In genomic region chr11:79717801-79718200, GRCm38 (mm10) we compare ENCODE assay signal across 23 mouse cellular contexts.
DNase-seq lines count a peak whose midpoint lies in the region; ATAC-seq and TF ChIP-seq lines count a peak whose summit lies in the region.
"Had no signal": no experiment of that assay in that cellular context is flagged by ENCODE, and none has a peak within 500 bp of the region (broad histone marks: within the 10 kb centered on the region; RNA-seq: fewer than 3 reads in every experiment).

No protein-coding gene starts in this region.

- H3K36me3 ChIP-seq in liver, adult 2 months (ENCODE audit: control insufficient read depth, insufficient read depth, low read length), result no peaks in the 10 kb centered on the region
- no peaks in the 10 kb centered on the region for H3K36me3 ChIP-seq in liver, embryonic 11.5 days (ENCODE audit: control insufficient read depth, insufficient read depth, low read length)
- H3K36me3 ChIP-seq in stomach, postnatal 0 days (ENCODE audit: control insufficient read depth, insufficient read depth, low read length), result 0 out of 2 replicates have a peak, but pooled peaks cover 2% of the 10 kb centered on the region
- H3K36me3 ChIP-seq: hindbrain, embryonic 12.5 days; limb, embryonic 15.5 days; liver, embryonic 15.5 days had no signal

- TF ChIP-seq EP300 in stomach, postnatal 0 days (optimal IDR thresholded peaks at IDR 0.05), result no peak

- TF ChIP-seq CTCF in gastrocnemius, adult 2 months (IDR thresholded peaks at IDR 0.05), result no peak
- TF ChIP-seq CTCF in liver, adult 2 months (IDR thresholded peaks at IDR 0.05; ENCODE audit: low read depth, low read length), result no peak
- TF ChIP-seq CTCF in stomach, postnatal 0 days (IDR thresholded peaks at IDR 0.05; ENCODE audit: low read depth), result no peak

- intact Hi-C loops in gastrocnemius, adult 2 months (cut with DNase I), result no loop called here

- no peak for ATAC-seq in liver, embryonic 11.5 days (replicated peaks; ENCODE audit: low FRiP score)
- no peak for ATAC-seq in stomach, postnatal 0 days (ENCODE audit: low FRiP score, low TSS enrichment)
- ATAC-seq: activated CD4-positive, CD25-positive, alpha-beta regulatory T cell, adult 4 months; forebrain, embryonic 16.5 days had no signal

- no peak overlapping the region for H3K4me2 ChIP-seq in liver, embryonic 11.5 days
- H3K4me2 ChIP-seq in stomach, postnatal 0 days (replicated peaks; ENCODE audit: low read depth), result no peak overlapping the region
- H3K4me2 ChIP-seq: hindbrain, embryonic 12.5 days; limb, embryonic 15.5 days; liver, embryonic 15.5 days; lung, embryonic 14.5 days had no signal

- H3K79me2 ChIP-seq in liver, adult 2 months (ENCODE audit: control insufficient read depth, insufficient read depth, low read length), result peaks cover 23% of the 10 kb centered on the region; the same call in 1 of the 2 replicates

- H3K4me1 ChIP-seq in liver, adult 2 months (ENCODE audit: control insufficient read depth, insufficient read depth, low read length), result peaks cover 58% of the 10 kb centered on the region
- peaks cover 4% of the 10 kb centered on the region; the same call in 1 of the 2 replicates for H3K4me1 ChIP-seq in liver, embryonic 11.5 days (replicated peaks; ENCODE audit: control insufficient read depth, insufficient read depth, low read length)
- peaks cover 18% of the 10 kb centered on the region for H3K4me1 ChIP-seq in stomach, postnatal 0 days (replicated peaks; ENCODE audit: control insufficient read depth, insufficient read depth)

- peak overlapping the region; percentile 90 for H3K27ac ChIP-seq in gastrocnemius, adult 2 months
- peak overlapping the region; percentile 88 for H3K27ac ChIP-seq in liver, adult 2 months (replicated peaks; ENCODE audit: insufficient read depth, low read depth, low read length)
- H3K27ac ChIP-seq in liver, embryonic 11.5 days (ENCODE audit: low read depth, low read length), result no peak overlapping the region
- peak overlapping the region; percentile 24; the same call in 1 of the 2 replicates for H3K27ac ChIP-seq in stomach, postnatal 0 days (replicated peaks)
- H3K27ac ChIP-seq: hindbrain, embryonic 12.5 days; liver, embryonic 15.5 days; macrophage had no signal

- H3K9me3 ChIP-seq in liver, embryonic 11.5 days (ENCODE audit: control insufficient read depth, low read length), result no peaks in the 10 kb centered on the region
- H3K9me3 ChIP-seq in stomach, postnatal 0 days (ENCODE audit: control insufficient read depth, low read length), result no peaks in the 10 kb centered on the region
- H3K9me3 ChIP-seq: hindbrain, embryonic 12.5 days; limb, embryonic 15.5 days; liver, embryonic 15.5 days had no signal

- no peak for DNase-seq in gastrocnemius, adult 2 months
- no peak for DNase-seq in gastrocnemius, adult 8-10 months (ENCODE audit: low spot score in 2 of 2)
- peak; percentile 76 for DNase-seq in liver, adult 2 months (ENCODE audit: extremely low read depth, low read depth, low spot score)
- DNase-seq in liver, embryonic 11.5 days (ENCODE audit: low spot score), result no peak
- peak; percentile 25 for DNase-seq in NIH3T3 (ENCODE audit: low read depth)
- no peak for DNase-seq in stomach, postnatal 0 days (ENCODE audit: low spot score)
- no peak for DNase-seq in right cerebral cortex, postnatal 25 days
- DNase-seq: adrenal gland, postnatal 10 days; cerebellum, adult 11 months; cerebellum, adult 9-10 months; cerebellum, postnatal 36 days; gastrocnemius, postnatal 14 days; heart, postnatal 36 days; kidney, adult 9 months; kidney, postnatal 10 days; lung, embryonic 14.5 days; midbrain, embryonic 14.5 days had no signal

- peak overlapping the region; percentile 7 for H3K9ac ChIP-seq in liver, adult 2 months (ENCODE audit: low read depth, low read length)
- no peak overlapping the region for H3K9ac ChIP-seq in liver, embryonic 11.5 days (ENCODE audit: low read depth, low read length)
- 0 out of 2 replicates have a peak overlapping the region, but pooled peaks have one; percentile 18 for H3K9ac ChIP-seq in stomach, postnatal 0 days (ENCODE audit: low read length)
- H3K9ac ChIP-seq: hindbrain, embryonic 12.5 days; limb, embryonic 15.5 days; liver, embryonic 15.5 days; lung, embryonic 14.5 days had no signal

- peak overlapping the region; percentile 47 for H3K4me3 ChIP-seq in gastrocnemius, adult 2 months
- no peak overlapping the region for H3K4me3 ChIP-seq in liver, adult 2 months (ENCODE audit: insufficient read depth, low read depth, low read length)
- H3K4me3 ChIP-seq in liver, embryonic 11.5 days (ENCODE audit: low read depth, low read length), result no peak overlapping the region
- H3K4me3 ChIP-seq in stomach, postnatal 0 days (ENCODE audit: low read depth, low read length), result no peak overlapping the region
- H3K4me3 ChIP-seq: hindbrain, embryonic 12.5 days; limb, embryonic 15.5 days; liver, embryonic 15.5 days had no signal

- WGBS in liver, adult 2 months, result 34% methylated on average over 7 of the region's 7 CpGs
- 81% methylated on average over 7 of the region's 7 CpGs for WGBS in liver, embryonic 11.5 days
- WGBS in stomach, postnatal 0 days, result 64% methylated on average over 7 of the region's 7 CpGs

- H3K27me3 ChIP-seq in liver, adult 2 months (ENCODE audit: control insufficient read depth, insufficient read depth, low read length), result no peaks in the 10 kb centered on the region
- peaks cover 15% of the 10 kb centered on the region for H3K27me3 ChIP-seq in liver, embryonic 11.5 days (replicated peaks; ENCODE audit: control insufficient read depth, insufficient read depth, low read length)
- no peaks in the 10 kb centered on the region for H3K27me3 ChIP-seq in stomach, postnatal 0 days (ENCODE audit: control insufficient read depth, insufficient read depth, low read length)

- TF ChIP-seq POLR2A in liver, adult 2 months (IDR thresholded peaks at IDR 0.05; ENCODE audit: extremely low read depth, insufficient read depth, low read length), result no peak

Comparison
In these comparisons a context has a peak if more than half of its experiments do, and no peak if none do; other contexts are left out.
1. DNase-seq: peak in liver, adult 2 months (single experiment) and NIH3T3 (single experiment); none in gastrocnemius, adult 2 months (single experiment), gastrocnemius, adult 8-10 months (0 of 2), liver, embryonic 11.5 days (single experiment), stomach, postnatal 0 days (single experiment) and right cerebral cortex, postnatal 25 days (single experiment).